Mouse (Mus musculus) lung, embryonic 15.5 days (tissue): Measurements from ENCODE around the gene Ppp2r2c. TPM values are rescaled to one million over a fixed set of nuclear protein-coding genes. Genes with fewer than 3 reads are reported as not detected.

Source experiments
- ATAC-seq: fragments of 200-750 bp; cut with Nextera tagmentation; 2 replicates; pipeline ENCODE4 v1.8.0; 2017; ENCODE audit warnings: moderate number of reproducible peaks, borderline replicate concordance; ENCODE audit not compliant: low FRiP score, low TSS enrichment; ENCODE audit errors: extremely low read depth
- H3K27ac ChIP-seq: fragments of 300-500 bp; sonication (generic); 2 replicates; pipeline ENCODE4 v1.5.1; 2015; ENCODE audit warnings: moderate library complexity, mild to moderate bottlenecking, inconsistent platforms
- H3K27me3 ChIP-seq: fragments of 300-500 bp; sonication (generic); 2 replicates; pipeline ENCODE4 v1.6.1; 2015; ENCODE audit warnings: inconsistent platforms
- H3K36me3 ChIP-seq: fragments of 300-500 bp; sonication (generic); 2 replicates; pipeline ENCODE4 v1.6.1; 2015; ENCODE audit warnings: inconsistent platforms
- H3K4me1 ChIP-seq: fragments of 300-500 bp; sonication (generic); 2 replicates; pipeline ENCODE4 v1.6.1; 2015; ENCODE audit warnings: inconsistent platforms
- H3K4me2 ChIP-seq: fragments of 300-500 bp; sonication (generic); 2 replicates; pipeline ENCODE4 v1.6.1; 2015; ENCODE audit warnings: inconsistent platforms, mild to moderate bottlenecking, moderate library complexity
- H3K4me3 ChIP-seq: fragments of 300-500 bp; sonication (generic); 2 replicates; pipeline ENCODE4 v1.5.1; 2015; ENCODE audit warnings: mild to moderate bottlenecking, inconsistent platforms
- H3K9ac ChIP-seq: fragments of 300-500 bp; sonication (generic); 2 replicates; pipeline ENCODE4 v1.6.1; 2015; ENCODE audit warnings: inconsistent platforms
- H3K9me3 ChIP-seq: fragments of 300-500 bp; sonication (generic); 2 replicates; pipeline ENCODE4 v1.6.1; 2016; ENCODE audit warnings: inconsistent platforms
- WGBS: fragments of 180-500 bp; shearing (Covaris S2); methylation state at CpG from one replicate; pipeline ENCODE4 v1.1.7; 2015; 5-methylcytosine and 5-hydroxymethylcytosine counted together
- polyA plus RNA-seq: library from polyadenylated mRNA; unstranded; fragments of >200 nt; fragmentation: Nextera tagmentation; extraction: Ambion mirVana; gene quantifications from 2 replicates; pipeline ENCODE4 v1.2.1, GENCODE M21; 2015

The Ppp2r2c gene
- 0.10 and 0.26 TPM in 2 replicates for polyA plus RNA-seq

GRCm38 (mm10) chr5:36868266-36869090, at the start of gene Ppp2r2c:
Gene Ppp2r2c (plus strand): TSS chr5:36868513.
- Histone ChIP-seq H3K9me3 (no peaks in the 10 kb centered on the region), H3K27ac (no peak within 1 kb of the TSS), H3K9ac (no peak within 1 kb of the TSS), H3K4me2 (peak within 1 kb of the TSS; percentile 65), H3K36me3 (no peaks in the 10 kb centered on the region), H3K27me3 (peaks cover 91% of the 10 kb centered on the region), H3K4me1 (0 out of 2 replicates have a peak, but pooled peaks cover 3% of the 10 kb centered on the region), H3K4me3 (peak within 1 kb of the TSS; percentile 34)
- WGBS: under 1% methylated on average over 100 of the region's 108 CpGs
- no peak for ATAC-seq

DNA sequence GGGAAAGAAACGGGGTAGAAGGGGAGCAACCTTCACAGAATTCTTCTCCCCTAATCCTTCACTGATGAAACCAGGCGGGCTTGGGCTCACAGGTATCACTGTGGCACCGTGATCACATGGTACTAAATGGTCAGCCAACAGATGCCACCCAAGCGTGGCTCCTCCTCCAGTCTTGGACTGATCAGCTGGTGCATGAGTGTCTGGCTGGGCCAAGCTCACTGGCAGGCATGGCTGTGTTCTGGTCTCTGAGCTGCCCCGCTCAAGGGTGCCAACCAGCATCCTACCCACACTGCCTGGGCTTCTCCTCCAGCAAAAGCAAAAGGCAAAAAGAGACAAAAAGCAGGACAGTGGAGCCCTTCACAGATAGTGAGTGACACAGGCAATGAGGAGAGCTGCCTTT, 48.6 kb upstream of the Ppp2r2c start:
- Histone ChIP-seq H3K4me2 (no peak overlapping the region), H3K4me3 (no peak overlapping the region), H3K27ac (no peak overlapping the region), H3K4me1 (no peaks in the 10 kb centered on the region), H3K27me3 (no peaks in the 10 kb centered on the region), H3K9me3 (no peaks in the 10 kb centered on the region), H3K9ac (no peak overlapping the region), H3K36me3 (no peaks in the 10 kb centered on the region)
- 78% methylated on average over 5 of the region's 5 CpGs for WGBS
- no peak for ATAC-seq

GRCm38 (mm10) chr5:36820142-36820541, 48.2 kb upstream of the Ppp2r2c start:
- whole genome bisulfite sequencing: 47% methylated on average over 6 of the region's 6 CpGs
- ATAC-seq: no peak
- H3K9ac ChIP-seq: no peak overlapping the region
- no peak overlapping the region for H3K4me3 ChIP-seq
- no peak overlapping the region for H3K4me2 ChIP-seq
- no peaks in the 10 kb centered on the region for H3K36me3 ChIP-seq
- H3K9me3 ChIP-seq: no peaks in the 10 kb centered on the region
- H3K27me3 ChIP-seq: no peaks in the 10 kb centered on the region
- H3K27ac ChIP-seq: no peak overlapping the region
- no peaks in the 10 kb centered on the region for H3K4me1 ChIP-seq

- Histone ChIP-seq H3K9me3 (no peaks in the 10 kb centered on the region), H3K36me3 (no peaks in the 10 kb centered on the region), H3K9ac (no peak overlapping the region), H3K4me1 (no peaks in the 10 kb centered on the region), H3K27me3 (no peaks in the 10 kb centered on the region), H3K4me3 (no peak overlapping the region), H3K27ac (no peak overlapping the region), H3K4me2 (no peak overlapping the region)
- WGBS: 77% methylated on average over 4 of the region's 4 CpGs
- no peak for ATAC-seq
Measured at GRCm38 (mm10) chr5:36822907-36823306, 45.4 kb upstream of the Ppp2r2c start.

DNA sequence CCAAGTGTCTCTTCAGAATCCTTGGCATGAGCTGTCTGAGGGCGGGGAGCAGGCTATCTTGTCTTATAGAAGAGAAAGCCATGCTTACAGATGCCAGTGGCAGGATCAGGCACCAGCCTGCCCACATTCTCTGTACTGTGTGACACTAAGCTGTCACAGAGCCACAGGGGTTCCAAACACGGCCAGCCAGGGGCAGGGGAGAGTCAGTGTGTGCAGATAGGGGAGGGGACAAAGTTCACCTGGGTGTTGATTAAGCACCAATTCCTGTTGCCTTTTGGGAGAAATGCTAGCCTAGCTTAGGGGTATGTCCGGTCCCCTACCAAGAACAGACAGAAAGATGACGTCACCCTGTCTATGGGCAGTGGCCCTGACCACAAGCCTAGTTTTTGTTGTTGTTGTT, 39.2 kb upstream of the Ppp2r2c start:
- H3K36me3 ChIP-seq: no peaks in the 10 kb centered on the region
- 69% methylated on average over 4 of the region's 4 CpGs for WGBS
- no peak overlapping the region for H3K9ac ChIP-seq
- ATAC-seq: no peak
- no peak overlapping the region for H3K27ac ChIP-seq
- no peaks in the 10 kb centered on the region for H3K27me3 ChIP-seq
- H3K4me1 ChIP-seq: peaks cover 16% of the 10 kb centered on the region; the same call in 1 of the 2 replicates
- no peaks in the 10 kb centered on the region for H3K9me3 ChIP-seq
- no peak overlapping the region for H3K4me3 ChIP-seq
- no peak overlapping the region for H3K4me2 ChIP-seq

- Histone ChIP-seq H3K4me2 (peak within 1 kb of the TSS; percentile 90), H3K9ac (peak within 1 kb of the TSS; percentile 74), H3K4me1 (peaks cover 16% of the 10 kb centered on the region; the same call in 1 of the 2 replicates), H3K9me3 (no peaks in the 10 kb centered on the region), H3K27me3 (no peaks in the 10 kb centered on the region), H3K36me3 (no peaks in the 10 kb centered on the region), H3K27ac (0 out of 2 replicates have a peak within 1 kb of the TSS, but pooled peaks have one; percentile 39), H3K4me3 (peak within 1 kb of the TSS; percentile 63)
- peak; percentile 89 for ATAC-seq
- 3% methylated on average over 46 of the region's 46 CpGs for WGBS
Measured at GRCm38 (mm10) chr5:36829913-36830879, 38.1 kb upstream of the Ppp2r2c start, which contains the start of gene Man2b2. Gene Man2b2 (minus strand): TSS chr5:36830653.

DNA sequence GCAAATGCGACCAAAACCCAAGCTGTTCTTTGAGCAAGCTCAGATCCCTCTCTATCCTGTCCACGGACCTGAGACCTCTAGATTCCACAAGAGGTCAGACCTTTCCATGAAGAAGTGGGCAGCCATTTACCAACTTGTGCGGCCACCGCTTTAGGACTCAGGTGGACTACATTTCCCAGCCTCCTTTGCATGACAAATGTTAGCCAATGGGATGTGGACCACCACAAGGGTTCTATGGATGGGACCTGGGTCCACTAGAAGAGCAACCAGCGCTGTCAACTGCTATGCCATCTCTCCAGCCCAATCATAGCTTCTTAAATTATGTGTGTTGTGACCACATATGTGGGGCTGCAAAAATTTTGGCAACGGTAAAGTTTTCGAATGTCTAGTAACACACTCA, 37.0 kb upstream of the Ppp2r2c start:
- peaks cover 16% of the 10 kb centered on the region; the same call in 1 of the 2 replicates for H3K4me1 ChIP-seq
- ATAC-seq: no peak; the same call in 1 of the 2 replicates
- no peak overlapping the region for H3K9ac ChIP-seq
- no peaks in the 10 kb centered on the region for H3K36me3 ChIP-seq
- H3K27ac ChIP-seq: no peak overlapping the region
- WGBS: 55% methylated on average over 7 of the region's 7 CpGs
- no peak overlapping the region for H3K4me3 ChIP-seq
- no peak overlapping the region for H3K4me2 ChIP-seq
- no peaks in the 10 kb centered on the region for H3K9me3 ChIP-seq
- H3K27me3 ChIP-seq: no peaks in the 10 kb centered on the region

DNA sequence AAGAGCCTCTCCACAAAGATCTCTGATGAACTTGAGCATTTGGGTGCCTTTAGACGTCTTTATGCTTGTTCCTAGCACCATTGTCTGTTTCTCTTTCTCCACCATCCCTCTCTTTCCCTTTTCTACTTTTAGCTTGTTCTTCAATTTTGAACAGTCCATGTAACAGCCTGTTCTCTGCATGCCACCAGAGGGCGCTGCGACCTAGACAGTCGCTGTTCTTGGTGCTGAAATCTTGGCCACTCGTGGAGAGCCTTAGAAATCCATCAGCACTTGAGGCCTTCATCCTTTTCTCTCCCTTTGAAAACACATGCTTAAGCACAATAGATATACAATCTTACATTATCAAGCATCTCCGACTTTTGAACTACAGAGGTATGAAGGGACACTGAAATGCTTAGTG, 32.4 kb upstream of the Ppp2r2c start:
- Histone ChIP-seq H3K9me3 (no peaks in the 10 kb centered on the region), H3K36me3 (no peaks in the 10 kb centered on the region), H3K4me3 (no peak overlapping the region), H3K27ac (no peak overlapping the region), H3K9ac (no peak overlapping the region), H3K27me3 (no peaks in the 10 kb centered on the region), H3K4me1 (peaks cover under 1% of the 10 kb centered on the region; the same call in 1 of the 2 replicates), H3K4me2 (no peak overlapping the region)
- 2% methylated on average over 6 of the region's 6 CpGs for WGBS
- ATAC-seq: no peak

GRCm38 (mm10) chr5:36839032-36839431, 29.3 kb upstream of the Ppp2r2c start:
- ATAC-seq: no peak
- H3K27me3 ChIP-seq: no peaks in the 10 kb centered on the region
- no peaks in the 10 kb centered on the region for H3K4me1 ChIP-seq
- H3K9me3 ChIP-seq: no peaks in the 10 kb centered on the region
- H3K36me3 ChIP-seq: no peaks in the 10 kb centered on the region
- H3K4me2 ChIP-seq: no peak overlapping the region
- H3K9ac ChIP-seq: no peak overlapping the region
- WGBS: 50% methylated on average over 2 of the region's 2 CpGs
- no peak overlapping the region for H3K4me3 ChIP-seq
- no peak overlapping the region for H3K27ac ChIP-seq

DNA sequence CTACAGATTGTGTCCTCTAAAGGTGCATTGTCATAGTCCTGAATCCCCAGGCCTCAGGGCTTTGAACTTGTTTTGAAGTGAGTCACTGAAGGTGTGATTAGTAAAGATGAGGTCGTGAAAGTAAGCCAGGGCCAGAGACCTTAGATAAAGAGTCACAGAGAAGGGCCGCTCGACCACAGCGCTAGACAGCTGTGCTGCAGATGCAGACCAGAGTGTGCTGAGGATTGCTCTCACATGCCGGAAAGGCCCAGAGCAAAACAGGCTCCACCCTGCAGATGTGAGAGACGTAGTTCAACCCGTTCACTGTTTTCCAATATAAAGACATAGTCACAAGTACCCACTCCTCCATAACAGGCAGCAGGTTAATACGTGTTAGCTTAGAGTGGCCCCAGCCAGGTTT, 28.7 kb upstream of the Ppp2r2c start:
- no peak for ATAC-seq

DNA sequence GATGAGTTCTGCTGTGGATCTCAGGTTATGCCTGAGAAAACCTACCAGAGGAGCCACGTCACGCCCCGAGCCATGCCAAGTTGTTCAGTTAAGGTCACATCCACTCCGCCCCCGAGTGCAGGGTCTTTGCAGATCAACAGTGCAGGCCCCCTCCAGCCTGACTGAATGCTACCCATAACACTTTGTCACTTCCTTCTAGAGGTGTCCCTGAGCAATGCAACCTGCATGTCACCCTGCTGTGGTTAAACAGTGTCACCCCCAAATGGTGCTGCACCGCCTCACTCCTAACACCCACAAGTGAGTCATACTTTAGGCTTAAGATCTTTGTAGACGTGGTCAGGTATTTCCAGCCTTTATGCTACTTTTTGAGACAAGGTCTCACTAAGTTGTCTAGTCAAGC, 28.2 kb upstream of the Ppp2r2c start:
- ATAC-seq: no peak
- 62% methylated on average over 7 of the region's 7 CpGs for WGBS
- no peaks in the 10 kb centered on the region for H3K9me3 ChIP-seq

More for the DNA sequence above, 28.7 kb upstream of the Ppp2r2c start:
- H3K9me3 ChIP-seq: no peaks in the 10 kb centered on the region
- WGBS: 46% methylated on average over 8 of the region's 8 CpGs
- no peak overlapping the region for H3K4me3 ChIP-seq
- no peaks in the 10 kb centered on the region for H3K36me3 ChIP-seq
- H3K27ac ChIP-seq: no peak overlapping the region
- H3K27me3 ChIP-seq: no peaks in the 10 kb centered on the region
- H3K4me1 ChIP-seq: no peaks in the 10 kb centered on the region
- no peak overlapping the region for H3K9ac ChIP-seq
- H3K4me2 ChIP-seq: no peak overlapping the region

More for the DNA sequence above, 28.2 kb upstream of the Ppp2r2c start:
- Histone ChIP-seq H3K9ac (no peak overlapping the region), H3K4me2 (no peak overlapping the region), H3K27me3 (no peaks in the 10 kb centered on the region), H3K27ac (no peak overlapping the region), H3K4me1 (no peaks in the 10 kb centered on the region), H3K36me3 (no peaks in the 10 kb centered on the region), H3K4me3 (no peak overlapping the region)
